Mouse (Mus musculus) neural tube, embryonic 11.5 days (tissue): ENCODE measurements around the gene Cyp2j8. TPM values are rescaled to one million over a fixed set of nuclear protein-coding genes. Genes with fewer than 3 reads are reported as not detected.

Source experiments
- polyA plus RNA-seq: library from polyadenylated mRNA; unstranded; fragments of >200 nt; fragmentation: Nextera tagmentation; extraction: Ambion mirVana; gene quantifications from 2 replicates; pipeline ENCODE4 v1.2.1, GENCODE M21; 2014

Gene Cyp2j8
- polyA plus RNA-seq, 1 experiment from 2014 or later: not detected

Other genes starting within 250 kb of the Cyp2j8 start
- gene Cyp2j11, start 158.7 kb downstream of the Cyp2j8 start, polyA plus RNA-seq: not detected in 2 replicates
- gene Cyp2j6, start 46.3 kb upstream of the Cyp2j8 start, polyA plus RNA-seq: 4.9 and 5.3 TPM in 2 replicates
- 0.95 and 1.2 TPM in 2 replicates for gene Cyp2j9, start 84.2 kb upstream of the Cyp2j8 start, polyA plus RNA-seq
- gene Cyp2j5, start 156.8 kb upstream of the Cyp2j8 start, polyA plus RNA-seq: not detected in 2 replicates